Mouse (Mus musculus) monocyte, adult 5-6 weeks (primary cell): ENCODE data around the gene Amot. TPM values are rescaled to one million over a fixed set of nuclear protein-coding genes. Genes with fewer than 3 reads are reported as not detected.

Source experiments
- ATAC-seq: fragments of 153-309, 156-312 bp; replicated peaks from 2 replicates; pipeline ENCODE4 v1.8.0; 2017; ENCODE audit warnings: mild to moderate bottlenecking; ENCODE audit not compliant: low TSS enrichment, insufficient number of reproducible peaks, severe bottlenecking, poor library complexity, low FRiP score
- total RNA-seq: library from RNA; stranded (forward); fragments of 200-1000, 200-491, 200-594 nt; gene quantifications from 3 replicates; pipeline ENCODE4 v1.2.3, GENCODE M21; 2017

Gene Amot
- total RNA-seq, 1 experiment from 2014 or later: 3.1 TPM

- no peak for ATAC-seq
Observed at GRCm38 (mm10) chrX:145485495-145485894, 19.5 kb downstream of the Amot start.

GRCm38 (mm10) chrX:145483486-145484055 is 21.4 kb downstream of the Amot start:
- no peak for ATAC-seq

- ATAC-seq: no peak
Observed at GRCm38 (mm10) chrX:145482383-145482782, 22.6 kb downstream of the Amot start.

GRCm38 (mm10) chrX:145479942-145480341 is 25.0 kb downstream of the Amot start:
- ATAC-seq: no peak

GRCm38 (mm10) chrX:145477725-145478194 is 27.2 kb downstream of the Amot start:
- ATAC-seq: no peak

GRCm38 (mm10) chrX:145477003-145477724 is 27.8 kb downstream of the Amot start:
- ATAC-seq: no peak

GRCm38 (mm10) chrX:145468264-145468663 is 36.7 kb downstream of the Amot start:
- no peak for ATAC-seq

- ATAC-seq: no peak
Observed at GRCm38 (mm10) chrX:145463524-145463923, 41.5 kb downstream of the Amot start.

- ATAC-seq: no peak
Observed at GRCm38 (mm10) chrX:145461339-145461738, 43.6 kb downstream of the Amot start.

GRCm38 (mm10) chrX:145456251-145456650 is 48.7 kb downstream of the Amot start:
- ATAC-seq: no peak

GRCm38 (mm10) chrX:145455629-145456028 is 49.4 kb downstream of the Amot start:
- ATAC-seq: no peak

- no peak for ATAC-seq
Observed at GRCm38 (mm10) chrX:145454828-145455227, 50.2 kb downstream of the Amot start.

GRCm38 (mm10) chrX:145441526-145441925 is 63.5 kb downstream of the Amot start:
- ATAC-seq: no peak

GRCm38 (mm10) chrX:145433652-145434051 is 71.3 kb downstream of the Amot start:
- ATAC-seq: no peak

- no peak for ATAC-seq
Observed at GRCm38 (mm10) chrX:145430836-145431570, 74.0 kb downstream of the Amot start.

GRCm38 (mm10) chrX:145428811-145429210 is 76.2 kb downstream of the Amot start:
- no peak for ATAC-seq

- ATAC-seq: no peak
Observed at GRCm38 (mm10) chrX:145424026-145424425, 81.0 kb downstream of the Amot start.

GRCm38 (mm10) chrX:145414319-145414718 is 90.7 kb downstream of the Amot start:
- no peak for ATAC-seq

GRCm38 (mm10) chrX:145411425-145411824 is 93.6 kb downstream of the Amot start:
- ATAC-seq: no peak

GRCm38 (mm10) chrX:145406052-145406451 is 98.9 kb downstream of the Amot start:
- no peak for ATAC-seq
